Mouse (Mus musculus) layer of hippocampus, adult 9-10 months (tissue): ENCODE measurements around the gene Afg1l.

Experiments
- DNase-seq: peaks from one replicate; pipeline ENCODE4 v3.0.0; 2022; ENCODE audit warnings: low spot score

Gene Afg1l

DNA sequence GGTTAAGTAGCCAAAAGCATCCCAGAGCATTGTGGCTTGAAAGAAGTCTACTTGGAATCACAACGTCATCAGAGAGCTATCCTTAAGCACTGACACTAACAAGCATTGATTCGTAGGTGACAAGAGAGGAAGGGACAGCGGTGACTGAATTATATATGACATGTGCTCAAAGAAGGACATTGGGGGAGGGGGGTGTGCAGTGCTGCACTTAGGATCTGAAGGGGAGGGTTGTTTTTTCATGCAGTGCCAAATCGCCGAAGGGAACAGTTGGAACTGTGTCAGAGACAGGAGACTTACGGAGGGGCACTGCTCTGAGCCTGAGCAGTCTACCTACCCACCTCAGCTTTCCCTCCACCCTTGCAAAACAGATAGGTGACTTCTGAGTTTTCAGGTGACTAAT is 94.7 kb downstream of the Afg1l start:
- DNase-seq, result no peak

DNA sequence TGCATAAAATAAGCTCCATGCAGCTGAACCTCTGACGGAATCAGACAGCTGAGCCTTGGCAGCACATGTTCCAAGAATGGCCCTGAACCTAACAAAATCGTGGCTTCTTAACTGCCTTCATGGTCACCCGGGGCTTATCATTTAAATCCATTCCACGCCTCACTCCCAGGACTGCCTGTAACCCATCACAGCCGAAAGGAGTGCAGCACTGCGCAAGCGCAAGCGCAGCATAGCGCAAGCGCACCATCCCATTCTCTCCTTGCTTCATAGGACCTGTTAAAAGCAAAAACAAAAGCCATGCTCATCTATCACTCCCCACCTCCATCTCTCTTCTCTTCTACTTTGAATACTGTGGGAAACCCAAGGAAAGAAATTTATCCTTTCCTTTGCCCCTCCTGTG is 114.1 kb downstream of the Afg1l start:
- no peak for DNase-seq

DNA sequence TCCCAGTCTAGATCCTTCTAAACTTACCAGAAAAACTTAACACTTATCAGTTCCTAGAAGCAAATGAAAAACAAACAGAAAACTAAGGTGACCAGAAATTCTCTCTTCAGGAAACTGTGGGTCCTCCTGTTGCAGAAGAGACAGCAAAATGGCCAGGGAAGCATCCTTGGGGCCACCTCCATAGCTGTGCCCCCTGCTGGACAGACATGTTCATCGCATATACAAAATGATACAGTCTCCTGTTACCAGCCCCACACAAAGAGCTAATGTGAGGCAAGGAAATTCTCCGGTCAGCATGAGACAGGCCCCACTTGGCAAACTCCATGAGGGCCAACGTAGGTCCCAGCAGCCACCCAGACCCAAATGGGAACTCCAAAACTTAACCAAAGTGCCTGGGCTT is 122.4 kb downstream of the Afg1l start:
- no peak for DNase-seq

- DNase-seq, result no peak
Measured at GRCm38 (mm10) chr10:42347986-42348385, 130.4 kb downstream of the Afg1l start.

GRCm38 (mm10) chr10:42347127-42347526 is 131.2 kb downstream of the Afg1l start:
- no peak for DNase-seq

DNA sequence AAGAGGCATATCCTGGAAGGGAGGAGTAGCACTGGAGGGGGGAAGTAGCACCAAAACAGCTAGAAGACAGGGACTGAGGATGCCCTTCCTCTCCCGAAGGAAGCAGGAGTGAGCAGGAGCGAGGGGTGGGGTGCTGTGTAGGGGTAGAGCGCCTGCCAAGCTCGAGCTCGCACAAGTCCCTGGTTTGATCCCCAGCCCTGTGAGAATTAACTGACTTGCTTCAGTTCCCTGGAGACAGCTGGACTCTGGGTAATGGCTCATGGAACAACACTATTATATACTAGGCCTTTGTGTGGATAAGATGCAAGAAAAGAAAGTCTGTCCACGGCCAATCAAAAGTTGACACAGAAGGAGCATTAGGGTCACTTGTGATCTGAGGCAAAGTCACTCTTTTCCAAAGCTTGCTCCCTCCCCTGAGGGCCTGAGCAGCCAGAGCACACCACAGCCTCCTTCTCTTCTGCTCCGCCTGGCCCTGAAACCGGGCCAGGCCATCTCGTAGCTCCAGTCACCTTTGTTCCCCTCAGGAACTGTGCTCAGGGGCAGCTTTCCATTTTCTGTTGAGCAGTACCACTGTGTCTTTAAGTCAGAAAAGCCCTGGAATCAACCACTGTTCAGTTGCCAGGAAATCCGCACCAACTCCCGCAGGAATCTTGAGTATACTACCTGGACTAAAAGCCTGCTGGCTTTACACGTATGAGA is 132.0 kb downstream of the Afg1l start:
- DNase-seq, result no peak

GRCm38 (mm10) chr10:42342714-42343113 is 135.7 kb downstream of the Afg1l start:
- DNase-seq, result no peak

- DNase-seq, result no peak
Measured at GRCm38 (mm10) chr10:42341815-42342457, 136.4 kb downstream of the Afg1l start.

DNA sequence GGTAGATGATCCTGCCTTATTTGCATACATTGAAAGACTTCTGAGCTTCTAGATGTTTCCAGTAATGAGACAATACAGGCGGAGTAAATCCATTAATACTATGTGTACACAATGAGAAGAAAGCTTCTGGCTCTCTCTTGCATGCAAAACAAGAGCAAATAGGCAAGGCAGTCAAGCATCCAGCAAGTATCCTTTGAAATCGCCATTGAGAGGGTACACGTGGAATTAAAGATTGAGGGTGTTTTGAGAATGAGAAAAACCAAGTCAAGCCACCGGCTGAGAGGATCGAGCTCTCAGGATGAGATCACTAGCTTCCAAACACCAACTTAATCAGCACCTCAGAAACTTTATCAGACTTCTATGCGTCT is 138.0 kb downstream of the Afg1l start:
- DNase-seq, result no peak

- DNase-seq, result no peak
Measured at GRCm38 (mm10) chr10:42339773-42340425, 138.5 kb downstream of the Afg1l start.

DNA sequence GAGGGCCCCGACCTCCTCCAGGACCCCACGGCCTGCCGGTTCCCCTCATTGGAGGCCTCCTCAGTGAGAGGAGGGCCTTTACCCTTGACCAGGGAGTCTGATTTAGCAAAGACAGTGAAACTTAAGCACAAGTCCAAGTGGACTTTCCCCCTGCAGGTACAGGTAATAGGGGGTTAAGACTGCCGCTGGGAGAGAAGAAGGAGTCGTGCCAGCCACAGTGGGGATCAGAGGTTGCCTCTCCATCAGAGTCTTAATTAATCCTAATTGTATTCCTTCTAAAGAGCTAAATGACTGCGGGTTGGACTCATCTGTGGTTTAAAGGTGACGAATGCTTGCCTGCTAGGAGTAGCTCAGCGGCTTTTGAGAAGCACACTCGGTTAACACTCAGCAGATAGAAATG is 139.9 kb downstream of the Afg1l start:
- DNase-seq, result no peak

DNA sequence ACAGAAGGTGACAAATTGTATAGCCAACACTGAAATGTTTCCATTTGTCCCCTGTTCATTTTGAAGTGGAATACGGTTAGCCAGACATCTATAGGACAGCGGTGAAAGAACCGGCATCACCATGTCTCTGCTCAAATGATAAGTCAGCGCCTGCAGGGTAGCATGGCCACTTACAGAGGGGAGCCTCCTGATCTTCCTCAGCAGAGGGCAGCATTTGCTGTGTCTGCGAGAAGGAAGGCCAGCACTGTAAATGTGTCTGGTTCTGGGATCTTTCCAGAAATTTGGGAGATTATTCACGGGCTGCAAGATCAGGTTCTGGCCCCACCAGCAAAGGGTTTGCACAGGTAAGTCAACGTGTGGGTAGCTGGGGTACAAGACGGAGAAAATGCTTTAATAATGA is 150.8 kb downstream of the Afg1l start:
- DNase-seq, result no peak

GRCm38 (mm10) chr10:42325305-42325704 is 153.1 kb downstream of the Afg1l start:
- no peak for DNase-seq

- DNase-seq, result no peak
Measured at GRCm38 (mm10) chr10:42323978-42324377, 154.4 kb downstream of the Afg1l start.

GRCm38 (mm10) chr10:42313222-42313786 is 165.1 kb downstream of the Afg1l start:
- no peak for DNase-seq

DNA sequence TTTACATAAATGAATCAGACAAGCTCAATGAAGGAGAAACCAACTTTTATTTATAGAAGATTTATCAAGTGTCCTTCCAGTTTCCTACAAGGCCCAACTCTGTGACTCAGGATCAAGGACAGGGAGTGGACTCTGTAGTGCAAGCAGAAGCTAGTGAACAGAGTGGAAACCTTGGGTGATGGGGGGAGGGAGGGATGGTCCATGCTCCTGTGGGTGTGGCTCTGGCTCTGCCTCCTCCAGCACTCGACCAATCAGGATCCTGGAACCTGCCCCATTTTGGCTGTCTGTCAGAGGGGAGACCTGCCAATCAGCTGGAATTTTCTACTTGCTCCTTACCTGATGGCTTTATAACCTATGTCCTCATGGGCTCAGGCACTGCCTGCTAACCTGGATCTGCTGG is 165.8 kb downstream of the Afg1l start:
- DNase-seq, result no peak

- no peak for DNase-seq
Measured at GRCm38 (mm10) chr10:42308687-42308987, 169.7 kb downstream of the Afg1l start.

DNA sequence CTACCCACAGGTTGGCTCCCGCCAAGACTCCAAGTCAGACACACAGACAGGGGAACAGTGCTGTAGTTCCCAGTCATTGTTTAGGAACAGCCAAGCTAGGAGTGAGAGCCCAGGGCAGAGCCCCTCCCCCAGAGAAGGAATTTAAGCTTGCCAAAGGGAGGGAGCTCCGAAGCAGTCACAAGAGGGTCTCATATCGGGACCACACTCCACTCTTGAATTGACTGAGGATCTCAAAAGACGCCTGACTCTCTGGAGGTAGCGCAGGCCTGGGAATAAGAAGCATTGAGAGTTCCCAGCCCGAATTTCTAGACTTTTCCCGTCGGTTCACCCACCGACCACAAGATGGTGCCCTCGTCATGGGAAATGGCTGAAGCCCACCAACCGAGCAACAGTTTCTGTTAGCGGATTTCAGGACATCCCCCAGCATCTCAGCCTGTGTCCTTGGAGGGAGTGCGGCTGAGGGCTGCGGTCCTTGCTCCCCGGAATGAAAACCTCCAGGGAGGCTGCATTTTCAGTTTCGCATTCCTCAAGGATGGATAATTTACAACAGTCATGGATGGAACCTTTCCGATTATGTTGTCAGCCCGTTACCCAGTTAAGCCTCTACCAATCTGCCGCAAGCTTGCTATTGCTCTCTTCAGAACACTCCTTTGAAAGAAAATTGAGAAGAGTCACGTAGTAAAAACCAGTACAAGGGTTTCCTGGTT is 170.2 kb downstream of the Afg1l start:
- DNase-seq, result peak; percentile 64

DNA sequence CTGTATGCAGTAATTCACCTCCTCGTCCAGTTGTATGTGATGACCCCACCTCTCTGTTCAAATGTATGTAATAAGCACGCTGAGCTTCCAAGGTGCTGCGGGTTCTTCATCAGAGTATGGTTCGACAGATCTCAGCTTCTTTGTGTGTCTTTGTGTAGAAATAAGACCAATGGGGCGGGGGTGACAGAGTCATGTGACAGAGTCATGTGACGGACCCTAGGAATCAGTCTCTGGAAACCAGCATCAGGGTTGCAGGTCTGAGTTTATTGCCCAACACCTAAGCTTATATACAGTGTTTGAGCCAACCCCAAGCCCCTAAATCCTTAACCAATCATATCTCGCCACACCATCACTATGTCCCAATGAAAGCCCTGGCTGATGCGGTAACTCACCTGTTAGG is 171.9 kb downstream of the Afg1l start:
- DNase-seq, result no peak

DNA sequence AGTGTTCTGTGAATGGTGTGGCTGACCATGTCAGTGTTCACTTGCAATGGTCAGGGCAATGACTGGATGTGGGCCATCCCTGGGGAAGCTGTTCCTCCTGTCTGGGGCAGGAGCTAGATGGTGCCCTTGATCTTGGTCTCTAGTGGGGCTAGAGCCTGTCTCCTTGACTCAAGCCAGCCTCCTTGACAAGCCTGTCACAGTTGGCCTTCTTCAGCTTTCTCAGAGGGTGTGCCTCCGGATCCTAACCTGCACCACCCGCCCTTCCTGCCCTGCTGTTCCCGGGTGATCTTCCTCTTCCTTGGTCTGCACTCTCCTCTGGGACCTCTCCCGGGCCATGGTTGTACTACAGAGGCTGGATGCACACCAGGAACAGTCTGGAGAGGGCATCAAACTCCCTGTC is 177.6 kb downstream of the Afg1l start:
- DNase-seq, result no peak

GRCm38 (mm10) chr10:42299967-42300366 is 178.4 kb downstream of the Afg1l start:
- no peak for DNase-seq

DNA sequence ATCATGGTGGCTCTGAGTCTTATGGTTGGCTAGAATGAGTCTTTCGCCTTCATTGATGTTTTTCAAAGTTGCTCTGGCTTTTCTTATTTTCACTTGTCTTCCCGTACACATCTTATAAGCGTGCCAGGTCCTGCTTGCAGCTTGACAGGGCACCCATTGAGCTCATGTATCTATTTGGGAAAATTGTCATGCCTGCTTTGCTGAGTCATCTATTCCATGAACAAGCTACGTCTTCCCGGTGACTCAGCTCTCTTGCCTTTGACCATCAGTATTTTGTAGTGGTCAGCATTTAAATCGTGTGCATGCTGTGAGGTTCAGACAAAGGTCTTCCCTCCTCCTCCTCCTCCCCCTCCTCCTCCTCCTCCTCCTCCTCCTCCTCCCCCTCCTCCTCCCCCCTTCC is 178.9 kb downstream of the Afg1l start:
- DNase-seq, result no peak

DNA sequence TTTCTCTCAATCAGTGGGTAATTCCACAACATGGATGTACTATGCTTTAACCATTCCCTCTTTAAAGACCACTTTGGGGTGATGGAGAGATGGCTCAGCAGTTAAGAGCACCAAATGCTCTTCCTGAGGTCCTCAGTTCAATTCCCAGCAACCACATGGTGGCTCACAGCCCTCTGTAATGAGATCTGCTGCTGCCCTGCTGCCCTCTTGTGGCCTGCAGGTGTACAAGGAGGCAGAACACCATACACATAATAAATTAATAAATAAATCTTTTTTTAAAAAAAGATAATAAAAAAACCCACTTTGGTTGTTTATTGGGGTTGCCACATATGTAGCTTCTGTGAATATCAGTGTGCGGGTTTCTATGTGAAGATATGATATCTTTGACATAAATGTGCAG is 180.4 kb downstream of the Afg1l start:
- no peak for DNase-seq
